In the genomic region with DNA sequence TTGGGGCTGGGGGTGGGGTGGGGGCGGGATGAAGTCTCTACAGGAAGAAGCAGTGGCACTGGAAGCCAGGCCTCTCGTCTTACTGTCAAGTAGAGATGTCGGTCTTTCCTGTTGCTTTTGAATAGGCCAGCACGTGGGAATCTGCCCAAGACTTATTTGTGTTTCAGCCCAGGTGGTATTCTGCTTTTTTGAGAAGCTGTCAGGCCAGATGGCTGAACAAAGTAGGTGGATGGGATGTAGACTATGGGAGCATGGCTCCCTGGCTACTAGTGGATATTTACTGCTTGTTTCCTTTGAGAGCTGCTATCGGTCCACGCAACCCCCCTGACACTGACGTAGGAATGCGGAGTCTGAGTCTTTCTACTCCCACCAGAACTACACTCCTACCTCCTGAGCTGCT, we compare ENCODE assay signal across 20 mouse cellular contexts. TPM values are rescaled to one million over a fixed set of nuclear protein-coding genes. Genes with fewer than 3 reads are reported as not detected.
DNase-seq lines count a peak whose midpoint lies in the region; ATAC-seq lines count a peak whose summit lies in the region.
"Had no signal": no experiment of that assay in that cellular context is flagged by ENCODE, and none has a peak within 500 bp of the region (broad histone marks: within the 10 kb centered on the region; RNA-seq: fewer than 3 reads in every experiment).

No protein-coding gene starts in this region.

- no peaks in the 10 kb centered on the region for H3K9me3 ChIP-seq in hindbrain, embryonic 16.5 days (ENCODE audit: control insufficient read depth, low read length)
- H3K9me3 ChIP-seq: heart, embryonic 10.5 days; intestine, embryonic 15.5 days; limb, embryonic 15.5 days; megakaryocyte, embryonic 14.5 days; neural tube, embryonic 13.5 days had no signal

- WGBS in hindbrain, embryonic 16.5 days, result 74% methylated on average over 8 of the region's 8 CpGs

- H3K36me3 ChIP-seq in hindbrain, embryonic 16.5 days (ENCODE audit: control insufficient read depth, insufficient read depth, low read length), result no peaks in the 10 kb centered on the region
- H3K36me3 ChIP-seq: intestine, embryonic 15.5 days had no signal

- no peak overlapping the region for H3K27ac ChIP-seq in hindbrain, embryonic 16.5 days (ENCODE audit: low read depth, low read length)
- H3K27ac ChIP-seq: heart, embryonic 10.5 days; hindbrain, embryonic 14.5 days; intestine, embryonic 15.5 days; limb, embryonic 15.5 days; neural tube, embryonic 13.5 days had no signal

- no peak overlapping the region for H3K4me3 ChIP-seq in hindbrain, embryonic 16.5 days (ENCODE audit: low read length)
- H3K4me3 ChIP-seq: heart, embryonic 10.5 days; intestine, embryonic 15.5 days; limb, embryonic 15.5 days; megakaryocyte, embryonic 14.5 days; neural tube, embryonic 13.5 days had no signal

- DNase-seq in layer of hippocampus, adult 11-12 months (ENCODE audit: low spot score), result peak; percentile 17
- no peak for DNase-seq in layer of hippocampus, postnatal 14 days (ENCODE audit: low spot score in 2 of 2)
- peak; percentile 48 for DNase-seq in right cerebral cortex, adult 18-20 months
- no peak for DNase-seq in right cerebral cortex, postnatal 4 days
- peak; percentile 52 for DNase-seq in cerebellum, adult 8-10 months
- peak; percentile 33 for DNase-seq in telencephalon, adult 2 months (ENCODE audit: low read depth, low spot score)
- DNase-seq: embryo, embryonic 11 days; gastrocnemius, postnatal 36 days; kidney, postnatal 36 days; lung, postnatal 10 days; midbrain, embryonic 14.5 days; thymus, postnatal 14 days had no signal

- H3K4me1 ChIP-seq in hindbrain, embryonic 16.5 days (ENCODE audit: control insufficient read depth, insufficient read depth, low read depth, low read length), result no peaks in the 10 kb centered on the region; the same call in 1 of the 2 replicates
- H3K4me1 ChIP-seq: intestine, embryonic 15.5 days had no signal

- no peak overlapping the region for H3K4me2 ChIP-seq in hindbrain, embryonic 16.5 days (ENCODE audit: low read length)
- H3K4me2 ChIP-seq: hindbrain, embryonic 14.5 days; intestine, embryonic 15.5 days; limb, embryonic 15.5 days; neural tube, embryonic 13.5 days had no signal

- H3K27me3 ChIP-seq in hindbrain, embryonic 16.5 days (replicated peaks; ENCODE audit: control insufficient read depth, insufficient read depth, low read length), result no peaks in the 10 kb centered on the region
- H3K27me3 ChIP-seq: intestine, embryonic 15.5 days; limb, embryonic 15.5 days; megakaryocyte, embryonic 14.5 days; neural tube, embryonic 13.5 days had no signal

- ATAC-seq in hindbrain, embryonic 16.5 days, result no peak
- ATAC-seq: forebrain, embryonic 16.5 days; intestine, embryonic 15.5 days had no signal

- no peak overlapping the region for H3K9ac ChIP-seq in hindbrain, embryonic 16.5 days (ENCODE audit: low read depth, low read length)
- H3K9ac ChIP-seq: hindbrain, embryonic 14.5 days; intestine, embryonic 15.5 days; limb, embryonic 15.5 days; neural tube, embryonic 13.5 days had no signal

RNA-seq across cellular contexts. Expression of a gene that starts 20.7 kb away (rescaled TPM):
- 10 to 100 TPM; 22.7 to 23.5 TPM for total RNA-seq in layer of hippocampus, postnatal 14 days (2021)
- polyA plus RNA-seq in hindbrain, embryonic 16.5 days (2015; fragmentation: Nextera tagmentation; extraction: Ambion mirVana), result 6.4 and 8.0 TPM in 2 replicates

Comparison
In these comparisons a context has a peak if more than half of its experiments do, and no peak if none do; other contexts are left out.
1. DNase-seq: peak in layer of hippocampus, adult 11-12 months (single experiment), right cerebral cortex, adult 18-20 months (single experiment), cerebellum, adult 8-10 months (single experiment) and telencephalon, adult 2 months (single experiment); none in layer of hippocampus, postnatal 14 days (0 of 2) and right cerebral cortex, postnatal 4 days (single experiment).